Mouse (Mus musculus) small intestine, adult 2 months (tissue): Measurements from ENCODE around the gene Hist1h3e.
"Not testable (repeated sequence)": the region's sequence is repeated elsewhere in the genome, so short reads cannot be mapped to it uniquely, and the experiment has no call there.

Experiments
- CTCF ChIP-seq: fragments of 200-500 bp; IDR thresholded peaks from 2 replicates; pipeline ENCODE4 v1.5.1; 2012; ENCODE audit warnings: low read depth, mild to moderate bottlenecking, control low read depth, inconsistent platforms, low read length, moderate library complexity, mixed read lengths; ENCODE audit not compliant: insufficient replicate concordance, insufficient read length; ENCODE audit errors: extremely low read depth
- POLR2A ChIP-seq: fragments of 200-500 bp; IDR thresholded peaks from 2 replicates; pipeline ENCODE4 v1.6.1; 2012; ENCODE audit warnings: low read depth, mild to moderate bottlenecking, control low read depth, inconsistent platforms, low read length, moderate library complexity

DNA sequence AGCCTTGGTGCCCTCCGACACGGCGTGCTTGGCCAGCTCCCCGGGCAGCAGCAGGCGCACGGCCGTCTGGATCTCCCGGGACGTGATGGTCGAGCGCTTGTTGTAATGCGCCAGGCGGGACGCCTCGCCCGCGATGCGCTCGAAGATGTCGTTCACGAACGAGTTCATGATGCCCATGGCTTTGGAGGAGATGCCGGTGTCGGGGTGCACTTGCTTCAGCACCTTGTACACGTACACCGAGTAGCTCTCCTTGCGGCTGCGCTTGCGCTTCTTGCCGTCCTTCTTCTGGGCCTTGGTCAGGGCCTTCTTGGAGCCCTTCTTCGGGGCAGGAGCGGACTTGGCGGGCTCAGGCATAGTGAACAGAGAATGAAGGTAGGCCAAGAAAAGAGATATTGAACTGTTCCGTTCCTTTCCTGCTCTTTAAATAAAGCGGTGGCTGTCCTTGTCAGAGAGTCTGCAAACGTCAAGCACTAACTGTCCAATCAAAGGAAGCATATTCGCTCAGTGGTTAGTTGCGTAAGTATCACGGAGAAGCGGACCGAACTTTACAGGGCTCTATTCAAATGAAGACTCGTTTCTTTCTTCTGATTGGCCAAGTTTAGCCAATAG lies 19.1 kb downstream of the Hist1h3e start, which contains the start of gene Hist1h2bh:
- peak; percentile 53; the same call in 1 of the 2 replicates for TF ChIP-seq POLR2A
- TF ChIP-seq CTCF: not testable (repeated sequence)
